Mouse (Mus musculus): ENCODE measurements at regions not wholly inside any gene's neighbourhood (a gene's known extent, or its start where the extent isn't known, plus 50 kb on each side); places are given as distances from the start of the nearest gene placed in this dataset.
A peak's percentile ranks its signal among the peaks of the same experiment; 100 is the strongest.

DNA sequence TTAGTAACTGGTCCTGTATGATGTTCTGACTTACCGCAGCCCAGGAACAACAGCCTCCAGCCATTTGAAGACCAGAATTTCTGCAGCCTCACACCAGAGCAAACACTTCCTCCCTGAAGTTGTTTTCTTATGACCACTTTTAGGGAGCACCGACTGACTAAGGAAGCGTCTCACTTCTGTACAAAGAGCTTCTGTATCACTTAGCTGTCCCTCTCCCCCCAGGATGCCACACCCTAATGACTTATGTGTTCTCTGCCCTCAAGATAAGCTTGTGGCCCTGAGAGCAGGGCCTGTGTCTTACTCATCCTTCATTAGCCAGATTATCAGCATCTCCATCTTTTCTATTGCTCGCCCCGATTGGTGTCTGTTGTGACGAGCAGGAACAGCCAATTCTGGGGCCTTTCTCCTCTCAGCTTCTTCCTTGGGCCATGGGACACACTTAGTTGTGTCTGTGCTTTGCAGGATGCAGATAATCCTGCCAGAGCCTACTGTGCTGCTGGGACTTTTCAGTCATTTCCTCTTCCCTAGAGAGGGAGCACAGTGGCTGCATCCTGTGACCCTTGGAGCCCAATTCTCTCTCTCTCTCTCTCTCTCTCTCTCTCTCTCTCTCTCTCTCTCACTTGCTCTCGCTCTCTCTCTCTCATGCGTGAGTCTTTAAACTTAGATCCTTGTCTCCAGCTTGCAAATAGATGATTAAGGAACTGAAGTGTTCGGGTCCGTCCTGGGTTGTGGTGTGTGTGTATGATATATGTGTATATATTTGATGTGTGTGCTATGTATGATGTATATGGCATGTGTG is 131.4 kb downstream of the Zfp706 start:
- Histone ChIP-seq H3K9me3 (ENCODE audit: control insufficient read depth, low read length) (no peaks in the 10 kb centered on the region), H3K27ac (replicated peaks; ENCODE audit: low read depth, low read length) (no peak overlapping the region), H3K4me1 (ENCODE audit: control insufficient read depth, insufficient read depth, low read length) (peaks cover 11% of the 10 kb centered on the region), H3K36me3 (ENCODE audit: control insufficient read depth, insufficient read depth, low read length) (no peaks in the 10 kb centered on the region), H3K4me3 (replicated peaks; ENCODE audit: low read length) (no peak overlapping the region), H3K9ac (ENCODE audit: low read depth, low read length, severe bottlenecking) (no peak overlapping the region), H3K4me2 (replicated peaks; ENCODE audit: low read depth, low read length, severe bottlenecking) (no peak overlapping the region), H3K27me3 (ENCODE audit: control insufficient read depth, insufficient read depth, low read length) (no peaks in the 10 kb centered on the region)
- WGBS = 78% methylated on average over 10 of the region's 10 CpGs
- TF ChIP-seq POLR2A (IDR thresholded peaks at IDR 0.05; ENCODE audit: borderline replicate concordance, extremely low read depth, insufficient read depth, insufficient read length) = no peak
- no peak for DNase-seq (ENCODE audit: low spot score)
- no peak for ATAC-seq (ENCODE audit: low FRiP score, low read depth)

DNA sequence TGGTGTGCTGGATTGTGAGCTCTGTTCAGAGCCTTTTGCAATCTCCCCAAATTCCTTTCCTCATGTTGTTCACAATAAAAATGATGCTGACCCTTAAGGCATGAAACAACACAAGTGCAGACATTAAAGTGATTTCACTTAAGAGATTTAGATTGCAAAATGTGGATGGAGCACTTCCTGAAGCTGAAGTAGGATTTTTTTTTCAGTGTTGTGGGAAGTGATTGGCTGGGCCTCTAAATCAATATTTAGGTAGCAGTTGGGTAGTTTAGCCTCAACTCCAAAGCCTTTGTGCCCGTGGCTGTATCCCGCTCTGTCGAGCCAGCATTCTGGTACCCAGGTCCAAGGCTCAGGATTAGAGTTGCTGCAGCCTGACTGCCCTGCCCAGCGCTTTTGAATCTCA is 133.0 kb downstream of the Zfp706 start:
- H3K4me1 ChIP-seq (ENCODE audit: control insufficient read depth, insufficient read depth, low read length) = peaks cover 11% of the 10 kb centered on the region
- H3K27ac ChIP-seq (replicated peaks; ENCODE audit: low read depth, low read length) = no peak overlapping the region
- no peak for ATAC-seq (ENCODE audit: low FRiP score, low read depth)
- H3K4me2 ChIP-seq (replicated peaks; ENCODE audit: low read depth, low read length, severe bottlenecking) = no peak overlapping the region
- 90% methylated on average over 4 of the region's 4 CpGs for WGBS
- no peak for TF ChIP-seq POLR2A (IDR thresholded peaks at IDR 0.05; ENCODE audit: borderline replicate concordance, extremely low read depth, insufficient read depth, insufficient read length)
- no peak for DNase-seq (ENCODE audit: low spot score)
- no peak overlapping the region for H3K9ac ChIP-seq (ENCODE audit: low read depth, low read length, severe bottlenecking)
- no peak overlapping the region for H3K4me3 ChIP-seq (replicated peaks; ENCODE audit: low read length)
- no peaks in the 10 kb centered on the region for H3K9me3 ChIP-seq (ENCODE audit: control insufficient read depth, low read length)
- H3K27me3 ChIP-seq (ENCODE audit: control insufficient read depth, insufficient read depth, low read length) = no peaks in the 10 kb centered on the region
- H3K36me3 ChIP-seq (ENCODE audit: control insufficient read depth, insufficient read depth, low read length) = no peaks in the 10 kb centered on the region

DNA sequence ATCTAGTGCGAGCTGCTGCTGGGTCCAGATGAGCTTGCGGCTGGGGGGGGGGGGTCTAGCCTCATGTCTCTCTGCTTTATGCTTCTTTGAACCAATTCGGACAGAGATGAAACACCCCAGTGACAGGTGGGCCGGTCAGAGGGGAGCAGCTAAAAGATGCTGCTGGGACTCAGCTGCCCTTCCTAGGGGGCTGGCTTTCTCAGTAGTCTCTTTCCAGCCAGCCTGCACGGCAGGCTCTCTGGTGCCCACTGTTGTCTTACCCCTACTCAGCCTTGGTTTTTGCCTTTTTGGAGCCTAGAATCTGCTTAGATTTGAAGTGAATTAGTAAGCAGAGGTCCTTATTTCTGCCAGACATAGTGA is 133.7 kb downstream of the Zfp706 start:
- ATAC-seq (ENCODE audit: low FRiP score, low read depth) (no peak), DNase-seq (ENCODE audit: low spot score) (no peak)
- H3K4me2 ChIP-seq (replicated peaks; ENCODE audit: low read depth, low read length, severe bottlenecking) = 0 out of 2 replicates have a peak overlapping the region, but pooled peaks have one; percentile 24
- peaks cover 11% of the 10 kb centered on the region for H3K4me1 ChIP-seq (ENCODE audit: control insufficient read depth, insufficient read depth, low read length)
- H3K9me3 ChIP-seq (ENCODE audit: control insufficient read depth, low read length) = no peaks in the 10 kb centered on the region
- 0 out of 2 replicates have a peak overlapping the region, but pooled peaks have one; percentile 26 for H3K9ac ChIP-seq (ENCODE audit: low read depth, low read length, severe bottlenecking)
- H3K27ac ChIP-seq (replicated peaks; ENCODE audit: low read depth, low read length) = peak overlapping the region; percentile 22; the same call in 1 of the 2 replicates
- H3K36me3 ChIP-seq (ENCODE audit: control insufficient read depth, insufficient read depth, low read length) = no peaks in the 10 kb centered on the region
- WGBS = 51% methylated on average over 5 of the region's 5 CpGs
- no peak overlapping the region for H3K4me3 ChIP-seq (replicated peaks; ENCODE audit: low read length)
- no peaks in the 10 kb centered on the region for H3K27me3 ChIP-seq (ENCODE audit: control insufficient read depth, insufficient read depth, low read length)
- TF ChIP-seq POLR2A (IDR thresholded peaks at IDR 0.05; ENCODE audit: borderline replicate concordance, extremely low read depth, insufficient read depth, insufficient read length) = no peak

DNA sequence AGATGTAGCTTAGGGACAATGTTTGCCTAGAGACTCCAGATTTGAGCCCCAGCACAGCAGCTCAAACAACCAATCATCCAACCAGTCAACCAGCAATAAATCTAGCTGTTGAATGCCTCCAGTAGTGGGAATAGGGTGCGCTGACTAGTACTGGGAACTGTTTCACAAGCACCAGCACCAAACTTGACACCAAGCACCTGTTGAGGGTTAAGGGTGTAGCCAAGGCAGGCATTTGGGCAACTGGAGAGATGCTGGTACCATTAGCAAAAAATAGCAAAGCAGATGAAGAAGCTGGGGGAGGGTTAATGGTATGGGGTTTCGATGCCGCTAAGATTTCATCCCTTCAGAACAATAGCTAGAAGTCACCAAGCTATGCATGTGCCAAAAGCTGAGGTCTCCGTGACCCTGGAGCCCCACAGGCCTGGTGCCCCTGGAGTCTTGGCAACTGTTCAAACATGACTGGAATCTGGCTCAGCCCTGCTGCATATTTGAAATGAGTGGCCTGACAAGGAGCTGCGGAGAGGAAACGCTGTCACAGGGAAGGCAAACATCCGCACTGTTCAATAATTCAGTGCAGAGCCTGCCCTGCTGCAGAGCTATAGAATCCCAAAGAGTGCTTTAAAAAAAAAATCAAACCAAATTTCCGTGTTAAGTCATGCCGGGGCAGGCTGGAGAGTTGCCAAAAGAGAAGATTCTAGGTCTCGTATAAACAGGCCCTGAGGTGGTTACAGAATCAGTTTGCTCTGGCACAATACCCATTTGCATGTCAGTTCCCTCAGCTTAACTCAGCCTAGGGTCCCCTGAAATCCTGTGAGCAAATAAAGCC is 134.3 kb downstream of the Zfp706 start:
- DNase-seq (ENCODE audit: low spot score) (peak; percentile 76), ATAC-seq (ENCODE audit: low FRiP score, low read depth) (peak; percentile 91)
- Histone ChIP-seq H3K9ac (ENCODE audit: low read depth, low read length, severe bottlenecking) (0 out of 2 replicates have a peak overlapping the region, but pooled peaks have one; percentile 29), H3K4me2 (replicated peaks; ENCODE audit: low read depth, low read length, severe bottlenecking) (peak overlapping the region; percentile 24; the same call in 1 of the 2 replicates), H3K27me3 (ENCODE audit: control insufficient read depth, insufficient read depth, low read length) (no peaks in the 10 kb centered on the region), H3K27ac (replicated peaks; ENCODE audit: low read depth, low read length) (peak overlapping the region; percentile 53), H3K36me3 (ENCODE audit: control insufficient read depth, insufficient read depth, low read length) (no peaks in the 10 kb centered on the region), H3K9me3 (ENCODE audit: control insufficient read depth, low read length) (no peaks in the 10 kb centered on the region), H3K4me1 (ENCODE audit: control insufficient read depth, insufficient read depth, low read length) (peaks cover 11% of the 10 kb centered on the region), H3K4me3 (replicated peaks; ENCODE audit: low read length) (no peak overlapping the region)
- WGBS = 14% methylated on average over 10 of the region's 10 CpGs
- TF ChIP-seq POLR2A (IDR thresholded peaks at IDR 0.05; ENCODE audit: borderline replicate concordance, extremely low read depth, insufficient read depth, insufficient read length) = no peak

DNA sequence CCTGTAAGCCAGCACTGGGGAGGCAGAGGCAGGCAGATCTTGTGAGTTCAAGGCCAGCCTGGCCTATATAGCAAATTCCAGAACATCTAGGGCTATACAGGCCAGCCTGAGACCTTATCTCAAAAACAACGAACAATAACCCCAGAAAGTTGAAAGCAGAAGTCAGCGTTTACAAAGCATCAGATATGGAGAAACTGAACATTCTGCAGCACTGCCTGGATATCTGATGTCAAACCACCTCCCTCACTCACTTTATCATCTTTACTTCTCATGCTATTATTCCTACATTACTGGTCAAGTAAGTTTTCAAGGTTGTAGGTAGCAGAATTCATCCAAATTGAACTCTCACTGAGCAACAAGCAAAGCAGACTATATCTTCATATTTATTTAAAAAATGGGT is 135.0 kb downstream of the Zfp706 start:
- Histone ChIP-seq H3K9me3 (ENCODE audit: control insufficient read depth, low read length) (no peaks in the 10 kb centered on the region), H3K4me3 (replicated peaks; ENCODE audit: low read length) (no peak overlapping the region), H3K9ac (ENCODE audit: low read depth, low read length, severe bottlenecking) (no peak overlapping the region), H3K36me3 (ENCODE audit: control insufficient read depth, insufficient read depth, low read length) (no peaks in the 10 kb centered on the region), H3K4me1 (ENCODE audit: control insufficient read depth, insufficient read depth, low read length) (peaks cover 11% of the 10 kb centered on the region), H3K27ac (replicated peaks; ENCODE audit: low read depth, low read length) (no peak overlapping the region), H3K4me2 (replicated peaks; ENCODE audit: low read depth, low read length, severe bottlenecking) (no peak overlapping the region), H3K27me3 (ENCODE audit: control insufficient read depth, insufficient read depth, low read length) (no peaks in the 10 kb centered on the region)
- no peak for TF ChIP-seq POLR2A (IDR thresholded peaks at IDR 0.05; ENCODE audit: borderline replicate concordance, extremely low read depth, insufficient read depth, insufficient read length)
- WGBS = 79% methylated on average over 2 of the region's 2 CpGs
- ATAC-seq (ENCODE audit: low FRiP score, low read depth) (no peak), DNase-seq (ENCODE audit: low spot score) (no peak)

All from limb, embryonic 14.5 days (tissue).